Mouse (Mus musculus): ENCODE measurements around the gene Acot6.

GRCm38 (mm10) chr12:84113676-84114075 lies 13.2 kb downstream of the Acot6 start:
- TF ChIP-seq CTCF (IDR thresholded peaks at IDR 0.05; ENCODE audit: extremely low read depth, insufficient read depth, insufficient read length, insufficient replicate concordance) (no peak), POLR2A (IDR thresholded peaks at IDR 0.05; ENCODE audit: low read depth, low read length) (no peak)
